Mouse (Mus musculus) midbrain, embryonic 14.5 days (tissue): Measurements from ENCODE around the gene Gm20741. TPM values are rescaled to one million over a fixed set of nuclear protein-coding genes. Genes with fewer than 3 reads are reported as not detected.

Experiments
- ATAC-seq: fragments of 200-750 bp; cut with Nextera tagmentation; 2 replicates; pipeline ENCODE4 v1.8.0; 2017; ENCODE audit warnings: moderate number of reproducible peaks, moderate library complexity; ENCODE audit not compliant: low FRiP score, low TSS enrichment
- DNase-seq: peaks from one replicate; pipeline ENCODE4 v3.0.0-alpha.2; 2015
- H3K27ac ChIP-seq: fragments of 300-500 bp; sonication (generic); replicated peaks from 2 replicates; pipeline ENCODE4 v1.5.1; 2014; ENCODE audit warnings: mild to moderate bottlenecking, low read depth, low read length, moderate library complexity
- H3K27me3 ChIP-seq: fragments of 300-500 bp; sonication (generic); 2 replicates; pipeline ENCODE4 v1.6.1; 2014; ENCODE audit warnings: low read length, control low read depth, mixed read lengths; ENCODE audit not compliant: control insufficient read depth, insufficient read depth
- H3K36me3 ChIP-seq: fragments of 300-500 bp; sonication (generic); 2 replicates; pipeline ENCODE4 v1.6.1; 2014; ENCODE audit warnings: low read length, control low read depth; ENCODE audit not compliant: control insufficient read depth, insufficient read depth
- H3K4me1 ChIP-seq: fragments of 300-500 bp; sonication (generic); 2 replicates; pipeline ENCODE4 v1.6.1; 2014; ENCODE audit warnings: mild to moderate bottlenecking, antibody characterized with exemption, low read length, control low read depth; ENCODE audit not compliant: control insufficient read depth, insufficient read depth
- H3K4me2 ChIP-seq: fragments of 300-500 bp; sonication (generic); 2 replicates; pipeline ENCODE4 v1.6.1; 2014; ENCODE audit warnings: mild to moderate bottlenecking, low read length, moderate library complexity
- H3K4me3 ChIP-seq: fragments of 300-500 bp; sonication (generic); replicated peaks from 2 replicates; pipeline ENCODE4 v1.5.1; 2014; ENCODE audit warnings: low read depth, low read length
- H3K9ac ChIP-seq: fragments of 300-500 bp; sonication (generic); replicated peaks from 2 replicates; pipeline ENCODE4 v1.6.1; 2014; ENCODE audit warnings: mild to moderate bottlenecking, low read length, moderate library complexity
- H3K9me3 ChIP-seq: fragments of 300-500 bp; sonication (generic); 2 replicates; pipeline ENCODE4 v1.6.1; 2016; ENCODE audit warnings: low read length, control low read depth, mixed read lengths; ENCODE audit not compliant: control insufficient read depth
- WGBS: fragments of 180-500 bp; shearing (Covaris S2); extraction: QIAGEN DNeasy Blood & Tissue Kit; methylation state at CpG from one replicate; pipeline ENCODE4 v1.1.7; 2014; 5-methylcytosine and 5-hydroxymethylcytosine counted together
- polyA plus RNA-seq: library from polyadenylated mRNA; unstranded; fragments of >200 nt; fragmentation: Nextera tagmentation; extraction: Ambion mirVana; gene quantifications from 2 replicates; pipeline ENCODE4 v1.2.1, GENCODE M21; 2014

The Gm20741 gene
- polyA plus RNA-seq, 1 experiment from 2014 or later: not detected

DNA sequence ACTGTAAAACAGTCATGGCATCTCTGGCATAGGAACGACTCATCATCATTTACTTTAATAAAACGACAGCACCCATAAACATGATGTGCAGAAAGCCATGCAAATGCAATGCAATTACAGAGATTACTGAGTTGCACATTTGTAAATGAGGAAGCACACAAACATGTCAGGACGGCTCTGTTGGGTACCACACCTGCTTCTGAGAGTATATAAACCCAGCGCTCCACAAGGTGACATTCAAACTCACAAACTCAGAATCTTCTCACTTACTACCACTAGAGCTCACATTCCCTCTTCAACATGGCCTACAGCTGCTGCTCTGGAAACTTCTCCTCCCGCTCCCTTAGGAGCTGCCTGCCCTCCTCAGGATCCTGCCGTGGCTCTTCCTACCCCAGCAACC lies 34.4 kb downstream of the Gm20741 start, which contains the start of gene Gm5965:
Gene Gm5965, plus strand, starts transcription at position 301 of the 400 bp plus-strand sequence.
- 94% methylated on average over 5 of the region's 6 CpGs for WGBS
- no peak within 1 kb of the TSS for H3K4me3 ChIP-seq
- no peak within 1 kb of the TSS for H3K27ac ChIP-seq
- H3K27me3 ChIP-seq: no peaks in the 10 kb centered on the region
- ATAC-seq (no peak), DNase-seq (no peak)
- no peak within 1 kb of the TSS for H3K4me2 ChIP-seq
- H3K4me1 ChIP-seq: no peaks in the 10 kb centered on the region
- H3K36me3 ChIP-seq: no peaks in the 10 kb centered on the region
- no peak within 1 kb of the TSS for H3K9ac ChIP-seq
- H3K9me3 ChIP-seq: no peaks in the 10 kb centered on the region

DNA sequence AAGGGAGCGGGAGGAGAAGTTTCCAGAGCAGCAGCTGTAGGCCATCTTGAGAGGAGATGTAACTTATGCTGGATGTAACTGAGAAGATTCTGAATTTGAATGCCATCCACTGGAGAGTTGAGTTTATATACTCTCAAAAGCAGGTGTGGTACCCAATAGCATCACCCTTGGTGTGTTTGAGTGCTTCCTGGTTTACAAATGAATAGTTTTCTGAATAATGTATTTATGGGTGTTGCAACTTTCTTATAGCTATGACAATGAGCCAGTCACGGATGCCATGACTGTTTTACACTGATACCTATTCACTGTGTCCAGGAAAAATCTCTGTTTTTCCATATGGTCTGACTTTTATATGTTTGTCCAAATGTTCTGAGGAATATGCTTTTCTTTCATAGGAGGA lies 37.9 kb downstream of the Gm20741 start, which contains the start of gene 2310057N15Rik:
Gene 2310057N15Rik, minus strand, starts transcription at position 101 of the 400 bp plus-strand sequence.
- ATAC-seq (no peak), DNase-seq (no peak)
- no peak within 1 kb of the TSS for H3K27ac ChIP-seq
- H3K9ac ChIP-seq: no peak within 1 kb of the TSS
- no peaks in the 10 kb centered on the region for H3K27me3 ChIP-seq
- H3K9me3 ChIP-seq: no peaks in the 10 kb centered on the region
- H3K4me3 ChIP-seq: no peak within 1 kb of the TSS
- H3K4me2 ChIP-seq: no peak within 1 kb of the TSS
- WGBS: 86% methylated on average over 2 of the region's 2 CpGs
- no peaks in the 10 kb centered on the region for H3K36me3 ChIP-seq
- H3K4me1 ChIP-seq: no peaks in the 10 kb centered on the region

Other genes starting within 250 kb of the Gm20741 start
- not detected in 2 replicates for gene Cldn8, start 249.0 kb downstream of the Gm20741 start, polyA plus RNA-seq
- not detected in 2 replicates for gene Krtap24-1, start 199.9 kb downstream of the Gm20741 start, polyA plus RNA-seq
- gene 2310079G19Rik, start 184.6 kb downstream of the Gm20741 start, polyA plus RNA-seq: not detected in 2 replicates
- gene Krtap26-1, start 164.4 kb downstream of the Gm20741 start, polyA plus RNA-seq: not detected in 2 replicates
- gene Krtap27-1, start 140.5 kb downstream of the Gm20741 start, polyA plus RNA-seq: not detected in 2 replicates
- not detected in 2 replicates for gene 2310061N02Rik, start 104.3 kb downstream of the Gm20741 start, polyA plus RNA-seq
- gene Krtap13-1, start 83.4 kb downstream of the Gm20741 start, polyA plus RNA-seq: not detected in 2 replicates
- gene Krtap13, start 60.6 kb downstream of the Gm20741 start, polyA plus RNA-seq: not detected in 2 replicates
- not detected in 2 replicates for gene 2310034C09Rik, start 53.4 kb downstream of the Gm20741 start, polyA plus RNA-seq
- gene 2310057N15Rik, start 38.0 kb downstream of the Gm20741 start, polyA plus RNA-seq: not detected in 2 replicates
- not detected in 2 replicates for gene Gm5965, start 34.3 kb downstream of the Gm20741 start, polyA plus RNA-seq
- gene Krtap15, start 8.0 kb upstream of the Gm20741 start, polyA plus RNA-seq: not detected in 2 replicates
- not detected in 2 replicates for gene Krtap14, start 13.9 kb upstream of the Gm20741 start, polyA plus RNA-seq
- not detected in 2 replicates for gene Krtap19-1, start 57.2 kb upstream of the Gm20741 start, polyA plus RNA-seq
- gene Krtap19-2, start 62.0 kb upstream of the Gm20741 start, polyA plus RNA-seq: not detected in 2 replicates
- gene Krtap19-3, start 65.8 kb upstream of the Gm20741 start, polyA plus RNA-seq: not detected in 2 replicates
- not detected in 2 replicates for gene Krtap19-4, start 72.9 kb upstream of the Gm20741 start, polyA plus RNA-seq
- gene Krtap19-5, start 84.2 kb upstream of the Gm20741 start, polyA plus RNA-seq: not detected in 2 replicates
- not detected in 2 replicates for gene Krtap19-9b, start 120.0 kb upstream of the Gm20741 start, polyA plus RNA-seq
- gene Krtap16-3, start 150.7 kb upstream of the Gm20741 start, polyA plus RNA-seq: not detected in 2 replicates
- not detected in 2 replicates for gene Krtap22-2, start 198.5 kb upstream of the Gm20741 start, polyA plus RNA-seq
- gene Gm10229, start 203.1 kb upstream of the Gm20741 start, polyA plus RNA-seq: not detected in 2 replicates
- gene Krtap6-1, start 219.5 kb upstream of the Gm20741 start, polyA plus RNA-seq: not detected in 2 replicates
- not detected in 2 replicates for gene Gm10228, start 229.3 kb upstream of the Gm20741 start, polyA plus RNA-seq
- gene Krtap6-5, start 235.7 kb upstream of the Gm20741 start, polyA plus RNA-seq: not detected in 2 replicates